Mouse (Mus musculus) fat pad, adult 2 months (tissue): ENCODE data around the gene Cdk5rap2.

Experiments used
- DNase-seq: peaks from one replicate; pipeline ENCODE4 v3.0.0-alpha.2; 2011; ENCODE audit warnings: low read depth, low spot score; ENCODE audit errors: extremely low read depth

Gene Cdk5rap2

GRCm38 (mm10) chr4:70262850-70263249, 147.4 kb downstream of the Cdk5rap2 start:
- no peak for DNase-seq

- DNase-seq, result no peak
Observed at GRCm38 (mm10) chr4:70261315-70261714, 148.9 kb downstream of the Cdk5rap2 start.

- no peak for DNase-seq
Observed at GRCm38 (mm10) chr4:70260419-70260807, 149.8 kb downstream of the Cdk5rap2 start.

- DNase-seq, result no peak
Observed at GRCm38 (mm10) chr4:70259726-70260418, 150.4 kb downstream of the Cdk5rap2 start.

GRCm38 (mm10) chr4:70258826-70259225, 151.4 kb downstream of the Cdk5rap2 start:
- no peak for DNase-seq

GRCm38 (mm10) chr4:70258205-70258604, 152.0 kb downstream of the Cdk5rap2 start:
- DNase-seq, result no peak

GRCm38 (mm10) chr4:70251782-70252181, 158.5 kb downstream of the Cdk5rap2 start:
- no peak for DNase-seq

GRCm38 (mm10) chr4:70245706-70246105, 164.5 kb downstream of the Cdk5rap2 start:
- no peak for DNase-seq

- DNase-seq, result no peak
Observed at GRCm38 (mm10) chr4:70243561-70244120, 166.6 kb downstream of the Cdk5rap2 start.

GRCm38 (mm10) chr4:70239731-70240130, 170.5 kb downstream of the Cdk5rap2 start:
- no peak for DNase-seq

- DNase-seq, result no peak
Observed at GRCm38 (mm10) chr4:70238862-70239261, 171.4 kb downstream of the Cdk5rap2 start.

GRCm38 (mm10) chr4:70232383-70232782, 177.9 kb downstream of the Cdk5rap2 start:
- no peak for DNase-seq

GRCm38 (mm10) chr4:70229874-70230273, 180.4 kb downstream of the Cdk5rap2 start:
- no peak for DNase-seq

- no peak for DNase-seq
Observed at GRCm38 (mm10) chr4:70228350-70228749, 181.9 kb downstream of the Cdk5rap2 start.

- no peak for DNase-seq
Observed at GRCm38 (mm10) chr4:70227667-70228066, 182.6 kb downstream of the Cdk5rap2 start.

GRCm38 (mm10) chr4:70224503-70224902, 185.7 kb downstream of the Cdk5rap2 start:
- no peak for DNase-seq

GRCm38 (mm10) chr4:70221878-70222277, 188.4 kb downstream of the Cdk5rap2 start:
- DNase-seq, result no peak

- DNase-seq, result no peak
Observed at GRCm38 (mm10) chr4:70221370-70221769, 188.9 kb downstream of the Cdk5rap2 start.

- DNase-seq, result no peak
Observed at GRCm38 (mm10) chr4:70220277-70221180, 189.7 kb downstream of the Cdk5rap2 start.

- DNase-seq, result no peak
Observed at GRCm38 (mm10) chr4:70219776-70220175, 190.5 kb downstream of the Cdk5rap2 start.

- DNase-seq, result no peak
Observed at GRCm38 (mm10) chr4:70185971-70186370, 224.3 kb downstream of the Cdk5rap2 start.
